Mouse (Mus musculus) lung, adult 2 months (tissue): ENCODE data around the gene Macrod2.

Source experiments
- CTCF ChIP-seq: fragments of 200-500 bp; IDR thresholded peaks from 2 replicates; pipeline ENCODE4 v1.5.1; 2011; ENCODE audit warnings: mild to moderate bottlenecking, low read length, control low read depth; ENCODE audit not compliant: insufficient read depth
- POLR2A ChIP-seq: fragments of 200-500 bp; IDR thresholded peaks from 2 replicates; pipeline ENCODE4 v1.6.1; 2011; ENCODE audit warnings: low read depth, mild to moderate bottlenecking, control low read depth, low read length, borderline replicate concordance; ENCODE audit errors: extremely low read depth

DNA sequence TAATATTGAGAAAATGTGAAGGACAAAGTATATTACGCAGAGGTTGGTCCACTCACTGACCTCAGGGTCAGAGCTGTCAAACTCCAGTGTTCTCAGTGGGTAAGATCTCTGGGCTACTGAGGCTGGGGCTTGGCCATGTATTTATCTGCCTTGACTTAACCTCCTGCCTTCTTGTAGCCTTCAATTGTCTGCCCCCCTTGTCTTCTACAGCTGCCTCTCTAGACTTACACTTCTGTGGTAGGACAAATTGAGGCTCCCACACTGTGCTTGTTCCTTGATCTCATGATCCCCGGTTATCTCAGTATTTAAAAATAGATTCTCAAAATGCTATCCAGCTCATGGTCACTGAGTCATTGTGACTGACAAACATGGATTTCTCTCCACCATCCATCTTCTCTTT, 53.5 kb downstream of the Macrod2 start:
- TF ChIP-seq CTCF (no peak), POLR2A (no peak)
